Mouse (Mus musculus) small intestine, adult 2 months (tissue): ENCODE results near the gene Slc35f4.

ENCODE experiments used
- CTCF ChIP-seq: fragments of 200-500 bp; IDR thresholded peaks from 2 replicates; pipeline ENCODE4 v1.5.1; 2012; ENCODE audit warnings: low read depth, mild to moderate bottlenecking, control low read depth, inconsistent platforms, low read length, moderate library complexity, mixed read lengths; ENCODE audit not compliant: insufficient replicate concordance, insufficient read length; ENCODE audit errors: extremely low read depth
- POLR2A ChIP-seq: fragments of 200-500 bp; IDR thresholded peaks from 2 replicates; pipeline ENCODE4 v1.6.1; 2012; ENCODE audit warnings: low read depth, mild to moderate bottlenecking, control low read depth, inconsistent platforms, low read length, moderate library complexity

DNA sequence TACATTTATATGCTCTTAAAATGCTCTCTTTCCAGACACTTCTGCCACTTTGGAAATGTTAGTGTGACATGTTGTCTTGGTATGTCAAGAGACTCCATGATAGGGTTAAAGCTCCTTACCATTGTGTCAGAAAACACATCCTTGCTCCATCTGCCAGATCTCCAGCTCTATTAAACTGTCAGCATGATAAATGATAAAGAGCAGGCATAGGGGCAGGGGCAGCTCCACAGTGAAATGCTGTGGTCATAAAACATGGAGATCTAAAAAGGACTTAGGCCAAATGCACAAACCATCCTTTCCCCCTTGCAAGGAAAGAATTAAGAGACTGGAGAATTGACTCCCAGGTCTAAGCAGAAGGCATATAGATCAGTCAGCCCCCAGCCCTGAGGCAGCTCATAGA is 42.5 kb upstream of the Slc35f4 start:
- TF ChIP-seq CTCF (no peak), POLR2A (no peak)
